Mouse (Mus musculus) forebrain, embryonic 10.5 days (tissue): Measurements from ENCODE around the gene Zfp239. TPM values are rescaled to one million over a fixed set of nuclear protein-coding genes. Genes with fewer than 3 reads are reported as not detected.
A peak's percentile ranks its signal among the peaks of the same experiment; 100 is the strongest.
"Not testable (repeated sequence)": the region's sequence is repeated elsewhere in the genome, so short reads cannot be mapped to it uniquely, and the experiment has no call there.

Experiments
- DNase-seq: peaks from one replicate; pipeline ENCODE4 v3.0.0-alpha.2; 2017; ENCODE audit warnings: low spot score; ENCODE audit errors: extremely low spot score
- H3K27ac ChIP-seq: fragments of 300-500 bp; sonication (generic); 2 replicates; pipeline ENCODE4 v1.5.1; 2016; ENCODE audit warnings: mild to moderate bottlenecking
- H3K27me3 ChIP-seq: fragments of 300-500 bp; sonication (generic); 2 replicates; pipeline ENCODE4 v1.6.1; 2016; ENCODE audit warnings: mild to moderate bottlenecking; ENCODE audit not compliant: poor library complexity, severe bottlenecking
- H3K36me3 ChIP-seq: fragments of 300-500 bp; sonication (generic); replicated peaks from 2 replicates; pipeline ENCODE4 v1.6.1; 2016; ENCODE audit warnings: mild to moderate bottlenecking, moderate library complexity
- H3K4me1 ChIP-seq: fragments of 300-500 bp; sonication (generic); 2 replicates; pipeline ENCODE4 v1.6.1; 2016
- H3K4me3 ChIP-seq: fragments of 300-500 bp; sonication (generic); 2 replicates; pipeline ENCODE4 v1.5.1; 2016; ENCODE audit warnings: mild to moderate bottlenecking, moderate library complexity
- H3K9me3 ChIP-seq: fragments of 300-500 bp; sonication (generic); 2 replicates; pipeline ENCODE4 v1.6.1; 2016; ENCODE audit warnings: mild to moderate bottlenecking, moderate library complexity
- WGBS: fragments of 180-500 bp; shearing (Covaris S2); methylation state at CpG from one replicate; pipeline ENCODE4 v1.1.7; 2016; 5-methylcytosine and 5-hydroxymethylcytosine counted together
- polyA plus RNA-seq: library from polyadenylated mRNA; unstranded; fragments of >200 nt; fragmentation: Nextera tagmentation; extraction: Ambion mirVana; gene quantifications from 2 replicates; pipeline ENCODE4 v1.2.1, GENCODE M21; 2016

Gene Zfp239
- polyA plus RNA-seq = 13.6 and 14.8 TPM in 2 replicates

DNA sequence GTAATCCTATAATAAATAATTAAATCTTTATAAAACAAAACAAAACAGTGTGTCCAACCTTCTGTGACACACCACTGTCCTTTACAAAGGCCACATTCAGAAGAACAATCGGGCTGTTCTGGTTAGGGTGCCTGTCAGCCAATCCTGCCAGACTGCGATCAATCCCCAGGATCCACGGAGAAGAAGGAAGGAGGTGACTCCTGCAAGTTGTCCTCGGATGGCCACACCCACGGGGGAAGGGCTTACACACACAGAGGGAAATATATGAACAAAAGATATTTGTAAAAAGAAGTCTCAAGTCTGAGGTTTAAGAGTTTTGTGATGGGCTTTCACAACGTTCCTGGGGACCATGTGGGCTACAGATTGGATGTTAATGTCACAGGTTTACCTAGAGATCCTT, at the start of gene Zfp239:
Gene Zfp239, plus strand, starts transcription at position 253 of the 400 bp plus-strand sequence.
- H3K36me3 ChIP-seq = no peaks in the 10 kb centered on the region
- peak within 1 kb of the TSS; percentile 87 for H3K27ac ChIP-seq
- H3K4me1 ChIP-seq = peaks cover 13% of the 10 kb centered on the region
- no peak for DNase-seq
- H3K9me3 ChIP-seq = no peaks in the 10 kb centered on the region
- no peaks in the 10 kb centered on the region for H3K27me3 ChIP-seq
- H3K4me3 ChIP-seq = peak within 1 kb of the TSS; percentile 81
- 70% methylated on average over 6 of the region's 6 CpGs for WGBS

DNA sequence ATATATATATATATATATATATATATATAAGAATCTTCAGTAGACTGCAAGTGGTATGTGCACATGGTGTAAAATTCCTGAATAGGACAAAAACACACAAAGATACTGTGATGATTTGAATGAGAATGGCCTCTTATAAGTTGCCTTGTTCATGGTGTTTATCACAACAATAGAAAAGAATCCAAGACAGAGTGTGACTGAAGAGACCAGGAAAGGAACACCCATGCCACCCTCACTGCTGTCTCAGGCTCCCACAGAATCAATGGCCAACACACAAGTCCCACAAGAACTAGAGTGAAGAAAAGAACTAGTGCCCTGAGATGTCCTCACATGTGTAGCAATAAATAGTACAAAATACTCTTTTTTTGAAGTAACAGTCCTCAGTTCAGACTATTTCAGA, 47.2 kb upstream of the Zfp239 start:
- no peaks in the 10 kb centered on the region for H3K36me3 ChIP-seq
- DNase-seq = no peak
- H3K9me3 ChIP-seq = no peaks in the 10 kb centered on the region
- H3K4me1 ChIP-seq = no peaks in the 10 kb centered on the region
- no peak overlapping the region for H3K4me3 ChIP-seq
- no peak overlapping the region for H3K27ac ChIP-seq
- H3K27me3 ChIP-seq = peaks cover 5% of the 10 kb centered on the region; the same call in 1 of the 2 replicates

DNA sequence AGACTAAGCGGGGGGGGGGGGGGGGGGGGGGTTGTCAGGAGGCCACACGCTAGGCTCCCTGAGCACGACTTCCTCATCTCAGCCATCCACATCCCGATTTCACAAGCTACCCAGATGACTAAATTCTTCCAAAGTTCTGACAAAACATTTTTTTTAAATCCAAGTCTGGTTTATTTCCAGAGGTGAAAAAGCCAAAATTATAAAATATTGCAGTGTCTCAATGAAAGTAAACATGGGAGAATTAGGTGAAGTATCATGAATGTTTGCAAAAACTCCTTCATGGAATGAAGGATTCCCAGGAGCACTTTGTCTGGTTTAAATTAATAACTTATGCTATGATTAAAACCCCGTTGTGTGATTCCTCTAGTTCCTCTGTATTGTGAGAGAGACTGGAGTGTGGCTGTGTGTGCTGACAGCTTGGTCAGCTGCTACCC, 44.8 kb upstream of the Zfp239 start:
- no peak for DNase-seq
- 0 out of 2 replicates have a peak, but pooled peaks cover 3% of the 10 kb centered on the region for H3K4me1 ChIP-seq
- WGBS = 86% methylated on average over 5 of the region's 5 CpGs
- peaks cover 5% of the 10 kb centered on the region; the same call in 1 of the 2 replicates for H3K27me3 ChIP-seq
- no peak overlapping the region for H3K4me3 ChIP-seq
- no peaks in the 10 kb centered on the region for H3K36me3 ChIP-seq
- H3K27ac ChIP-seq = no peak overlapping the region
- no peaks in the 10 kb centered on the region for H3K9me3 ChIP-seq

DNA sequence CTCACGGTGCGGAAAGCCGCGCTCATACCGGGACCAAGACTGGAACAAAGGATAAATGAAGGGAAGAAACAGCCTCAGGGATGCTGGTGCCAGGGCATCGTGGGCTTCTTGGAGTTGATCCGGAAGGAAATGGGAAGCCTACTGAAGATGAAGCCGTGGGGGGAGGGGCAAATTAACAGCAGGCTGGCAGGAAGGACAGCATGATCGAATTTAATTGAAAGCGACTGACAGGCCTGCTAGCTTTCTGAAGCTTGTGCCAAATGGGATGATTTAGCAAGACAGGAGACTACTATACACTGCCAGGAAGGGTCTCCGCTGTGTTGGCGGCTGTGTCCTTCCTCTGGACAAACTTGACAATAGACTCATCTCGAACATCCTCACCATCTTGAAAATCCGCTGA, 41.6 kb upstream of the Zfp239 start:
- no peak overlapping the region for H3K27ac ChIP-seq
- H3K4me3 ChIP-seq = no peak overlapping the region
- no peaks in the 10 kb centered on the region for H3K9me3 ChIP-seq
- WGBS = 90% methylated on average over 14 of the region's 14 CpGs
- no peaks in the 10 kb centered on the region for H3K36me3 ChIP-seq
- DNase-seq = no peak
- H3K4me1 ChIP-seq = 0 out of 2 replicates have a peak, but pooled peaks cover 3% of the 10 kb centered on the region
- H3K27me3 ChIP-seq = peaks cover 18% of the 10 kb centered on the region

DNA sequence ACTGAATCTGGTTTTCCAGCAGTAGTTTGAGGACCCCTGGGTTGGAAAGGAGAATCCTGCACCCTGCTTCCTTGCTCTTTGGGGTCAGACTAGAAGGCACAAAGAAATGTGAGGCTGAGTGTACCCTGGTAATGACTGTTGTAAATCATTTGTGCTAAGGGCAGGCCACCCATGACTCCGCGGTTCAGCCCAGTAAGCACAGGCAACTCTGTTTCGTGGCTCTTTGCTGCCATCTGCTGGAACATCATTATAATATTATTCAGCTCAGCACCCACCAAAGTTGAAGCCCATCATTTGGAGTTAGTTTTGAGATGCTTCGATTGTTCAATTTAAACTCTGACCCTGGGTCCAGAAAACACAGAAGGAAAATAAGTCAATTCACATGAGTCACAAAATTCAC, 36.5 kb upstream of the Zfp239 start:
- peaks cover 35% of the 10 kb centered on the region for H3K27me3 ChIP-seq
- no peak overlapping the region for H3K27ac ChIP-seq
- 21% methylated on average over 4 of the region's 4 CpGs for WGBS

GRCm38 (mm10) chr6:117828273-117828672, 33.6 kb upstream of the Zfp239 start:
- H3K9me3 ChIP-seq = no peaks in the 10 kb centered on the region
- 25% methylated on average over 9 of the region's 9 CpGs for WGBS
- H3K4me3 ChIP-seq = no peak overlapping the region
- H3K36me3 ChIP-seq = no peaks in the 10 kb centered on the region
- no peak overlapping the region for H3K27ac ChIP-seq
- peak; percentile 69 for DNase-seq
- H3K27me3 ChIP-seq = peaks cover 34% of the 10 kb centered on the region
- H3K4me1 ChIP-seq = no peaks in the 10 kb centered on the region

More for the DNA sequence above, 36.5 kb upstream of the Zfp239 start:
- DNase-seq = peak; percentile 64
- no peak overlapping the region for H3K4me3 ChIP-seq
- H3K36me3 ChIP-seq = no peaks in the 10 kb centered on the region
- H3K9me3 ChIP-seq = no peaks in the 10 kb centered on the region
- H3K4me1 ChIP-seq = 0 out of 2 replicates have a peak, but pooled peaks cover under 1% of the 10 kb centered on the region

DNA sequence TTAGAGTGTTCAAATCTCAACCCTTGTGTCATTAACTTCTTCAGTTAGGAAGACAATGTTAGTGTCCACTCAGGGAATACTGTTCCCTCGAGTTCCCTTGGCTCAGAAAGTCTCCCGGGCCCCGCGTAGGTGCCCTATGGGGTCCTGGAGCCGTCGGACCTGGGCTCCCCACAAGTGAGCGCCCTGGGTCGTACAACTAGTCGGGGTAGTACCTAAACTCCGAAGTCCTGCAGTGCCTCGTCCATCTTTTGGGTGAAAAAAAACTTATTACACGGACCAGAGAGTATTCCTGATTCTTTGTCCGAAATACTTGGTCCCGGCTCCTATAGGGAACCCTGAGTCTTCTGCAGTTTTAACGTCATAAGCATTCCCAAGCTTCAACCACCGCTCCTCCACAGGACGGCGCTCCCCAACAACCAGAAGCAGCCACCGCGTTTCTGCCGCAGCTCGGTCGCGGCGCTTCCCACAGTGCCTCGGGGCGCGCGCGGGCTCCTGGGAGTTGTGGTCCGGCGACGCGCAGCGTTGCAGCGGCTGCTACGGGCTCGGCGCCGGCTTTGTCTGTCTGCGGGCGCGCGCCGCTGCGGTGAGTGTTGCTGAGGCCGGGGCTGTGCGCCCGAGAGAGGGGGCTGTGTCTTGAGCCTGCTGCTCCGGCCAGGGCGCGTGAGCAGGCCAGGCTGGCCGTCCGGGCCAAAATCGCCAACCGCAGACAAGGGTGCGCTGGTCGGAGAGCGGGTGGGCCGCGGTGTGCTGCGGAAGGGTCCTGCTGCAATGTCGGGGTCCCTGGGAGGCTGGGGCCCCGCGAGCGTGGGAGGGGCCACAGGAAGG, 21.0 kb upstream of the Zfp239 start, which contains the start of gene Zfp637:
Gene Zfp637, plus strand, starts transcription at position 495 of the 825 bp plus-strand sequence.
- H3K9me3 ChIP-seq = no peaks in the 10 kb centered on the region
- peak within 1 kb of the TSS; percentile 98 for H3K27ac ChIP-seq
- H3K4me1 ChIP-seq = peaks cover 14% of the 10 kb centered on the region
- peaks cover 31% of the 10 kb centered on the region for H3K36me3 ChIP-seq
- no peaks in the 10 kb centered on the region for H3K27me3 ChIP-seq
- WGBS = under 1% methylated on average over 66 of the region's 66 CpGs
- peak within 1 kb of the TSS; percentile 88 for H3K4me3 ChIP-seq
- DNase-seq = peak; percentile 91

DNA sequence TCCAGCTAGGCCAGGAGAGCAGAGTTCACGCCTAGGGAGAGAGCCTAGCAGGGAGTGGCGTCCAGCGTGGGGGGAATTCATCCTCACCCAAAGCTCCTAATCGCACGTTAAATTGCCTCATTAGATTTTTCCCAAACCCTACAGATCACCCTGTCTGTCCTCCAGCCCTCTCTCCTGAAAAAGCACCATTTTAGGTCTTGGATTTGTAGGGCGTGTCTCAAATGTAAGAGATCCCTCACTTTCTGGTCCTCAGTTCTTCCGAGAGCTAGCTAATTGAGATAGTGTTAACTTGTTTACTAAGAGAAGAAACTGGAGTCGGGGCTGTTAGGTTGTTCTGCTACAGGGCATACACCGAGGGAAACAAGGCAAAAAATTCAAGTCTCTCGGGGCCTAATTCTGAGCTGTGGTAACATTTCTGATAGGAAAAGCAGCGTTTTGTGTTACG, 20.4 kb upstream of the Zfp239 start:
- DNase-seq = no peak
- peaks cover 14% of the 10 kb centered on the region for H3K4me1 ChIP-seq
- peaks cover 37% of the 10 kb centered on the region for H3K36me3 ChIP-seq
- WGBS = 22% methylated on average over 12 of the region's 12 CpGs
- peak overlapping the region; percentile 98 for H3K27ac ChIP-seq
- no peaks in the 10 kb centered on the region for H3K9me3 ChIP-seq
- no peaks in the 10 kb centered on the region for H3K27me3 ChIP-seq
- peak overlapping the region; percentile 88 for H3K4me3 ChIP-seq

DNA sequence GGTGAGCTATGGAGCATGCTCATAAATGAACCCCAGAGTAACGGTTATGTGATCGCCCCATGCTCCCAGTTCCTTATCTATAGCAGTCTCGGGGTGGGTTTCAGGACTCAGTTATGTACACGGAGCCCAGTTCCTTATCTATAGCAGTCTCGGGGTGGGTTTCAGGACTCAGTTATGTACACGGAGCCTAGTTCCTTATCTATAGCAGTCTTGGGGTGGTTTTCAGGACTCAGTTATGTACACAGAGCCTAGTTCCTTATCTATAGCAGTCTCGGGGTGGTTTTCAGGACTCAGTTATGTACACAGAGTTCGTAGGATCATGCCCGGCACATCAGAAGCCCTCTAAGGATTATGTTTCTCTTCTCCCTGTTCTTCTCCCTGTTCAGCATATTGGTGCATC, 17.3 kb upstream of the Zfp239 start:
- Histone ChIP-seq H3K36me3 (peaks cover 68% of the 10 kb centered on the region), H3K9me3 (no peaks in the 10 kb centered on the region), H3K4me1 (peaks cover 14% of the 10 kb centered on the region), H3K27me3 (no peaks in the 10 kb centered on the region), H3K4me3 (no peak overlapping the region), H3K27ac (no peak overlapping the region)
- DNase-seq = no peak
- WGBS = 95% methylated on average over 9 of the region's 9 CpGs

DNA sequence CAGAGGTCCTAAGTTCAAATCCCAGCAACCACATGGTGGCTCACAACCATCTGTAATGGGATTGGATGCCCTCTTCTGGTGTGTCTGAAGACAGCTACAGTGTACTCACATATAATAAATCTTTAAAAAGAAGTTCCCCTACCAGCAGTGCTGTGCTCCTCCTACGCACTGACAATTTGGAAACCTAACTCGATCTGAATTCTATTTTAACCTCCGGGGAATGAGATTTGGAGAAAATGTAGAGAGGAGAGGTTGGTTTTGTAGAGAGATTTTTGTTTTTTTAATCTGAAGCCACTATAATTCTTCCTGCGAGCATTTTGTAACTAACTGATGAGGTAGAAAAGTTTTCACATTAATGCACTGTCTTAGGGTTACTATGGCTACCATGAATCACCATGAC, 15.2 kb upstream of the Zfp239 start:
- H3K36me3 ChIP-seq = peaks cover 68% of the 10 kb centered on the region
- DNase-seq = not testable (repeated sequence)
- whole genome bisulfite sequencing = 96% methylated on average over 4 of the region's 4 CpGs

GRCm38 (mm10) chr6:117847772-117848171, 14.1 kb upstream of the Zfp239 start:
- 98% methylated on average over 2 of the region's 2 CpGs for WGBS

More for the DNA sequence above, 15.2 kb upstream of the Zfp239 start:
- not testable (repeated sequence) for H3K4me3 ChIP-seq, H3K9me3 ChIP-seq, H3K27me3 ChIP-seq, H3K4me1 ChIP-seq, H3K27ac ChIP-seq

DNA sequence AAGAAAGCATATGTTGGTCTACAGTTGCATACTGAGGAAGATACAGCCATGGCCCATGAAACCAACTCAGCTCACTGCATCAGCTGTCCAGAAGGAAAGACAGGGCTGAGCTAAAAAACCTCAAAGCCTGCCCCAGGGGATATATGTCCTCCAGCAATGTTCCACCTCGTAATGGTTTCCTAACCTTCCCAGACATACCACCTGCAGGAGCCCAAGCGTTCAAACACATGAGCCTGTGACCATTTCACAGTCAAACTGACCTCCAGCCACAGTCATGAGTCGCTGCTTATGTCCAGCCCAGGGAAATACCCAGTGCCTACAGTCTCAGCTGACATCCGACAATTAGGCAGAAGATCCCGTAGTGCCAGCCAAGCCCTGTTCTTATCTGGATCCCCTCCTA, 13.3 kb upstream of the Zfp239 start:
- no peaks in the 10 kb centered on the region for H3K27me3 ChIP-seq
- H3K9me3 ChIP-seq = no peaks in the 10 kb centered on the region
- WGBS = 93% methylated on average over 5 of the region's 5 CpGs
- no peak overlapping the region for H3K27ac ChIP-seq
- H3K4me1 ChIP-seq = no peaks in the 10 kb centered on the region
- no peak overlapping the region for H3K4me3 ChIP-seq
- DNase-seq = no peak
- H3K36me3 ChIP-seq = peaks cover 61% of the 10 kb centered on the region

More at GRCm38 (mm10) chr6:117847772-117848171, 14.1 kb upstream of the Zfp239 start:
- no peaks in the 10 kb centered on the region for H3K9me3 ChIP-seq
- H3K4me1 ChIP-seq = no peaks in the 10 kb centered on the region
- H3K27me3 ChIP-seq = no peaks in the 10 kb centered on the region
- H3K36me3 ChIP-seq = peaks cover 68% of the 10 kb centered on the region
- H3K4me3 ChIP-seq = no peak overlapping the region
- H3K27ac ChIP-seq = no peak overlapping the region
- DNase-seq = no peak

- Histone ChIP-seq H3K27ac (no peak overlapping the region), H3K27me3 (no peaks in the 10 kb centered on the region), H3K36me3 (peaks cover 29% of the 10 kb centered on the region), H3K9me3 (no peaks in the 10 kb centered on the region), H3K4me3 (no peak overlapping the region), H3K4me1 (no peaks in the 10 kb centered on the region)
- DNase-seq = no peak
- WGBS = 58% methylated on average over 2 of the region's 2 CpGs
Measured at GRCm38 (mm10) chr6:117851747-117852146, 10.2 kb upstream of the Zfp239 start.
